Mouse (Mus musculus) liver, embryonic 16.5 days (tissue): ENCODE measurements at regions not wholly inside any gene's neighbourhood (a gene's known extent, or its start where the extent isn't known, plus 50 kb on each side); places are given as distances from the start of the nearest gene placed in this dataset.

ENCODE experiments used
- ATAC-seq: fragments of 200-750 bp; cut with Nextera tagmentation; 2 replicates; pipeline ENCODE4 v1.8.0; 2017; ENCODE audit warnings: low read depth, mild to moderate bottlenecking, moderate number of reproducible peaks, moderate library complexity
- H3K27ac ChIP-seq: fragments of 300-500 bp; sonication (generic); 2 replicates; pipeline ENCODE4 v1.5.1; 2014; ENCODE audit warnings: mild to moderate bottlenecking, low read length
- H3K27me3 ChIP-seq: fragments of 300-500 bp; sonication (generic); 2 replicates; pipeline ENCODE4 v1.6.1; 2014; ENCODE audit warnings: low read depth, low read length, mixed read lengths; ENCODE audit not compliant: control insufficient read depth, insufficient read depth
- H3K36me3 ChIP-seq: fragments of 300-500 bp; sonication (generic); 2 replicates; pipeline ENCODE4 v1.6.1; 2014; ENCODE audit warnings: mild to moderate bottlenecking; ENCODE audit not compliant: control insufficient read depth, insufficient read depth
- H3K4me1 ChIP-seq: fragments of 300-500 bp; sonication (generic); 2 replicates; pipeline ENCODE4 v1.6.1; 2014; ENCODE audit warnings: low read depth, low read length, mixed read lengths; ENCODE audit not compliant: control insufficient read depth
- H3K4me2 ChIP-seq: fragments of 300-500 bp; sonication (generic); 2 replicates; pipeline ENCODE4 v1.6.1; 2014; ENCODE audit warnings: low read depth, low read length, mixed read lengths
- H3K4me3 ChIP-seq: fragments of 300-500 bp; sonication (generic); 2 replicates; pipeline ENCODE4 v1.5.1; 2014; ENCODE audit warnings: low read depth, mild to moderate bottlenecking, low read length
- H3K9ac ChIP-seq: fragments of 300-500 bp; sonication (generic); 2 replicates; pipeline ENCODE4 v1.6.1; 2014; ENCODE audit warnings: low read depth, low read length
- H3K9me3 ChIP-seq: fragments of 300-500 bp; sonication (generic); replicated peaks from 2 replicates; pipeline ENCODE4 v1.6.1; 2016; ENCODE audit warnings: low read length; ENCODE audit not compliant: control insufficient read depth
- WGBS: fragments of 180-500 bp; shearing (Covaris S2); extraction: QIAGEN DNeasy Blood & Tissue Kit; methylation state at CpG from one replicate; pipeline ENCODE4 v1.1.7; 2014; ENCODE audit not compliant: insufficient replicate concordance; 5-methylcytosine and 5-hydroxymethylcytosine counted together

GRCm38 (mm10) chr4:31879192-31879585, 84.7 kb upstream of the Map3k7 start:
- no peak for ATAC-seq
- H3K9me3 ChIP-seq = no peaks in the 10 kb centered on the region
- 45% methylated on average over 5 of the region's 5 CpGs for WGBS
- no peak overlapping the region for H3K27ac ChIP-seq
- no peaks in the 10 kb centered on the region for H3K36me3 ChIP-seq
- no peaks in the 10 kb centered on the region for H3K4me1 ChIP-seq
- no peaks in the 10 kb centered on the region for H3K27me3 ChIP-seq
- H3K9ac ChIP-seq = no peak overlapping the region
- H3K4me2 ChIP-seq = no peak overlapping the region
- H3K4me3 ChIP-seq = no peak overlapping the region

GRCm38 (mm10) chr4:31880213-31880612, 83.7 kb upstream of the Map3k7 start:
- Histone ChIP-seq H3K4me1 (no peaks in the 10 kb centered on the region), H3K4me2 (no peak overlapping the region), H3K27ac (no peak overlapping the region), H3K27me3 (no peaks in the 10 kb centered on the region), H3K4me3 (no peak overlapping the region), H3K9ac (no peak overlapping the region), H3K9me3 (no peaks in the 10 kb centered on the region), H3K36me3 (no peaks in the 10 kb centered on the region)
- no peak for ATAC-seq
- WGBS = 70% methylated on average over 7 of the region's 7 CpGs

- no peak overlapping the region for H3K4me3 ChIP-seq
- H3K4me1 ChIP-seq = no peaks in the 10 kb centered on the region
- no peak overlapping the region for H3K27ac ChIP-seq
- H3K4me2 ChIP-seq = no peak overlapping the region
- H3K27me3 ChIP-seq = no peaks in the 10 kb centered on the region
- ATAC-seq = no peak
- no peaks in the 10 kb centered on the region for H3K36me3 ChIP-seq
- no peak overlapping the region for H3K9ac ChIP-seq
- no peaks in the 10 kb centered on the region for H3K9me3 ChIP-seq
- 44% methylated on average over 3 of the region's 3 CpGs for WGBS
Observed at GRCm38 (mm10) chr4:31889673-31890072, 74.2 kb upstream of the Map3k7 start.

- WGBS = 48% methylated on average over 8 of the region's 8 CpGs
- ATAC-seq = no peak
- Histone ChIP-seq H3K27me3 (no peaks in the 10 kb centered on the region), H3K9ac (no peak overlapping the region), H3K27ac (no peak overlapping the region), H3K4me3 (no peak overlapping the region), H3K4me1 (no peaks in the 10 kb centered on the region), H3K4me2 (no peak overlapping the region), H3K36me3 (no peaks in the 10 kb centered on the region), H3K9me3 (no peaks in the 10 kb centered on the region)
Observed at GRCm38 (mm10) chr4:31909086-31909673, 54.7 kb upstream of the Map3k7 start.
